Mouse (Mus musculus) liver, postnatal 0 days (tissue): ENCODE measurements around the gene Fcgr3. TPM values are rescaled to one million over a fixed set of nuclear protein-coding genes. Genes with fewer than 3 reads are reported as not detected.
A peak's percentile ranks its signal among the peaks of the same experiment; 100 is the strongest.
"Not testable (repeated sequence)": the region's sequence is repeated elsewhere in the genome, so short reads cannot be mapped to it uniquely, and the experiment has no call there.

Experiments used
- ATAC-seq: fragments of 200-750 bp; cut with Nextera tagmentation; 2 replicates; pipeline ENCODE4 v1.8.0; 2017; ENCODE audit warnings: mild to moderate bottlenecking, moderate library complexity
- DNase-seq: peaks from one replicate; pipeline ENCODE4 v3.0.0-alpha.2; 2016
- H3K27ac ChIP-seq: fragments of 300-500 bp; sonication (generic); 2 replicates; pipeline ENCODE4 v1.5.1; 2014; ENCODE audit warnings: antibody characterized with exemption, moderate library complexity, mild to moderate bottlenecking, low read depth
- H3K27me3 ChIP-seq: fragments of 300-500 bp; sonication (generic); 2 replicates; pipeline ENCODE4 v1.6.1; 2014; ENCODE audit warnings: low read length, control low read depth, mixed read lengths; ENCODE audit not compliant: insufficient read depth
- H3K36me3 ChIP-seq: fragments of 300-500 bp; sonication (generic); replicated peaks from 2 replicates; pipeline ENCODE4 v1.6.1; 2014; ENCODE audit warnings: mild to moderate bottlenecking, control low read depth, low read length, moderate library complexity, mixed read lengths; ENCODE audit not compliant: insufficient read depth
- H3K4me1 ChIP-seq: fragments of 300-500 bp; sonication (generic); 2 replicates; pipeline ENCODE4 v1.6.1; 2014; ENCODE audit warnings: antibody characterized with exemption, mild to moderate bottlenecking, control low read depth; ENCODE audit not compliant: insufficient read depth
- H3K4me2 ChIP-seq: fragments of 300-500 bp; sonication (generic); 2 replicates; pipeline ENCODE4 v1.6.1; 2014; ENCODE audit warnings: low read depth, mild to moderate bottlenecking, low read length, moderate library complexity, mixed read lengths
- H3K4me3 ChIP-seq: fragments of 300-500 bp; sonication (generic); 2 replicates; pipeline ENCODE4 v1.5.1; 2014; ENCODE audit warnings: low read depth, low read length
- H3K9ac ChIP-seq: fragments of 300-500 bp; sonication (generic); replicated peaks from 2 replicates; pipeline ENCODE4 v1.6.1; 2014; ENCODE audit warnings: mild to moderate bottlenecking, moderate library complexity
- H3K9me3 ChIP-seq: fragments of 300-500 bp; sonication (generic); 2 replicates; pipeline ENCODE4 v1.6.1; 2016; ENCODE audit warnings: mild to moderate bottlenecking, control low read depth, low read length, mixed read lengths
- whole genome bisulfite sequencing: fragments of 180-500 bp; shearing (Covaris S2); extraction: QIAGEN DNeasy Blood & Tissue Kit; methylation state at CpG from one replicate; pipeline ENCODE4 v1.1.7; 2014; ENCODE audit not compliant: insufficient replicate concordance; 5-methylcytosine and 5-hydroxymethylcytosine counted together
- polyA plus RNA-seq: library from polyadenylated mRNA; unstranded; fragments of >200 nt; fragmentation: Nextera tagmentation; extraction: Ambion mirVana; gene quantifications from 2 replicates; pipeline ENCODE4 v1.2.1, GENCODE M21; 2015

Fcgr3 gene
- polyA plus RNA-seq, 1 experiment from 2014 or later, result 41.8 TPM

DNA sequence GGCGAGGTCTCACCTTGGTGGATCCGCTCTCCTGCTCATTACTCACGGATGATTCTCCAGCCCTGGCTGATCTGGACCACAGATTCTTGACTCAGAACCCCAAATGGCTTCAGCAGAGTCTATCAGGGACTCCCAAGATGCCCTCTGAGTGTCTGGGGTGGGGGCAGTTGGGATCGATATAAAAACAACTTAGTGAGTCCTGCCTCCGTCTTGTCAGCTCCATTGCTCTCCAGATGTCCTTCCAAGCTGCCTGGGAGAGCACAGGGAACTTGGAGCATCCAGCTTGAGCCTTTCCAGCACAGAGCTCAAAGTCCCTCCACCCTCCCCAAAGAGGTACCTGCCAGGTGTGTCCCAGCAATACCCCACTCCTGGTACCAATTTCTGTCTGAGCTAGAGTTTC, 11.4 kb upstream of the Fcgr3 start:
- H3K36me3 ChIP-seq, H3K9ac ChIP-seq, H3K9me3 ChIP-seq, H3K27ac ChIP-seq, H3K4me2 ChIP-seq, ATAC-seq, H3K4me3 ChIP-seq, H3K4me1 ChIP-seq, DNase-seq: not testable (repeated sequence)
- 55% methylated on average over 3 of the region's 5 CpGs for WGBS
- peaks cover 18% of the 10 kb centered on the region for H3K27me3 ChIP-seq

DNA sequence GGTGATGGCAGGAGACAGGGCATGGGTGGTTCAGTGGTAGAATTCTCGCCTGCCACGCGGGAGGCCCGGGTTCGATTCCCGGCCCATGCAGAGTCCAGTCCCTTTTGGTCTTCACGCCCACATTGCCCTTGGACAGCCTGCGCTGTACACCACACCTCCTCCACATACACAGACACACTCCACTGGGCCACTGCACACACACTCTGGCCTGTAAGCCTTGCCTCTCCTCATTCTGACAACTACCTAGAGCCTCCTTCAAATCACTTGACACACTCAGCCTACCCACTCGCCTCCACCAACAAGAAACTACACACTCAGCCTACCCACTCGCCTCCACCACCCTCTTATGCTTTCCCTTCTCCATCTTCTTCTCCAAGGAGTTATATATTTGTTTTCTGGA, 9.5 kb upstream of the Fcgr3 start:
- H3K27ac ChIP-seq, H3K4me2 ChIP-seq, H3K9ac ChIP-seq, H3K4me1 ChIP-seq, H3K4me3 ChIP-seq, H3K9me3 ChIP-seq, H3K36me3 ChIP-seq: not testable (repeated sequence)
- peak; percentile 5 for ATAC-seq
- H3K27me3 ChIP-seq, result peaks cover 30% of the 10 kb centered on the region
- WGBS, result 15% methylated on average over 4 of the region's 10 CpGs
- DNase-seq, result peak; percentile 31

DNA sequence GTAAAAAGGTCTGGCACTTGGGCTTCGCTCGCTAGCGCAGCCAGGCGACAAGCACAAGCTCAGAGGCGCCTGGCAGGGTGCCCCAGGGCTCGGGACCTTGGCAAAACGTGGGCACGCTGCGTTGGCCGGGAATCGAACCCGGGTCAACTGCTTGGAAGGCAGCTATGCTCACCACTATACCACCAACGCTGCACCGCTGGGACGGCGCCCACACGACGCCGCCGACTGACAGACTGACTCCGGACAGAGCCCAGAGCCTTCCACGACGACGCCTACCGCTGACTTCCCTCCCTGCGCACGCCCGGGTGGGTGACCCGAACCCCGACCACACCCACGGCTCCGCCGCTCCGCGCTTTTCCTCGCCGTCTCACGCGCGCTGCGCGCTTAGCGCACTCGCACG, 7.5 kb upstream of the Fcgr3 start:
- not testable (repeated sequence) for H3K9me3 ChIP-seq, H3K4me2 ChIP-seq, H3K36me3 ChIP-seq, H3K9ac ChIP-seq, H3K4me3 ChIP-seq, H3K27ac ChIP-seq, DNase-seq, H3K4me1 ChIP-seq
- H3K27me3 ChIP-seq, result peaks cover 24% of the 10 kb centered on the region
- ATAC-seq, result peak; percentile 74
- WGBS, result no CpG with 5 or more reads among the region's 45 CpGs

DNA sequence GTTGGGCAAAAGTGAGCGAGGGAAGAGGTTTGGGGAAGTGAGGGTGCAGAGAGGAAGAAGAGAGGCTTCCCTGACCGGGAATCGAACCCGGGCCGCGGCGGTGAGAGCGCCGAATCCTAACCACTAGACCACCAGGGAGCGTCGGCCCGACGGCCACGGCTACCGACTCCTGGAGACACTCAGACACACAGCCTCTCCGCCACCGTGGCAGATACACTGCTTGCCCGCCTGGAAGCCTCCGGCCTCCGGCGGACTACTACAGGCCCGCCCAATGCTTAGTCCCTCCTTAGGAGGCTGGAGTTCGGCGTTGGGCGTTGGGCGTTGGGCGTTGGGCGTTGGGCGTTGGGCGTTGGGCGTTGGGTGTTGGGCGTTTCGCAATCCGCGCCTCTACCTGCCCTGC, 7.0 kb upstream of the Fcgr3 start:
- not testable (repeated sequence) for H3K27ac ChIP-seq, H3K36me3 ChIP-seq, H3K4me2 ChIP-seq, DNase-seq, H3K9me3 ChIP-seq, H3K4me3 ChIP-seq, H3K9ac ChIP-seq, H3K4me1 ChIP-seq
- no CpG with 5 or more reads among the region's 35 CpGs for WGBS
- ATAC-seq, result peak; percentile 80
- H3K27me3 ChIP-seq, result peaks cover 23% of the 10 kb centered on the region

DNA sequence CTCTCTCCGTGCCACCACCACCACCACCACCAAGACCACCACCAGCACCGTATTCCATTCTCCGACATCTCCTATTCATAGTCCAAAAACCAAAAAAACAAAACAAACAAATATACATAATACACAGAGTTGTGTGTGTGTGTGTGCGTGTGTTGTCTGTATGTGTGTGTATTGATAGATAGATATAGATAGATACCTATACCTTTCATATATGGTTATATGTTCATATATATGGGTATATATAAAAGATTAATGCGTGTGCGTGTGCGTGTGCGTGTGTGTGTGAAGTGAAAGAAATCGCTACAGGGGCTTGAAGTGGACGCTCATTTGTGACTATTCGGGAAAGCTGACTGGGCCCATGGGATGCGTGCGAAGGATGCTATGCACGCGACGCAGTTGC, 6.1 kb upstream of the Fcgr3 start:
- not testable (repeated sequence) for H3K4me1 ChIP-seq, H3K9me3 ChIP-seq, DNase-seq, ATAC-seq, H3K27ac ChIP-seq, H3K9ac ChIP-seq, H3K4me2 ChIP-seq, H3K4me3 ChIP-seq, H3K36me3 ChIP-seq
- peaks cover 23% of the 10 kb centered on the region for H3K27me3 ChIP-seq
- 20% methylated on average over 11 of the region's 16 CpGs for WGBS

DNA sequence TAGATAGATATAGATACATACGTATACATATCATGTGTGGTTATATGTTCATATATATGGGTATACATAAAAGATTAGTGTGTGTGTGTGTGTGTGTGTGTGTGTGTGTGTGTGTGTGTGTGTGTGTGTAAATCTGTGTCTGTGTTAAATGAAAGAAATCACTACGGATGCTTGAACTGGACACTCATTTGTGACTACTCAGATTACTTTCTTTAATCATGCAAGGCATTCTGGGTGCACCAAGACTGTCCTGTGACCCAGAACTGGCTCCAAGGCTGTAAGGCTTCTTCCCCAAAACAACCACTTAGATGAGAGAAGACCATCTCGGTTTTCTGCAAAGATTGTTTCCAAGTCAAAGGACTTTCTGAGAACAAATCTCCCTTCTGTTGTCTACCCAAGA, 4.8 kb upstream of the Fcgr3 start:
- H3K9me3 ChIP-seq, H3K4me1 ChIP-seq, H3K36me3 ChIP-seq, H3K4me3 ChIP-seq, ATAC-seq, H3K9ac ChIP-seq, H3K4me2 ChIP-seq, DNase-seq, H3K27ac ChIP-seq: not testable (repeated sequence)
- 62% methylated on average over 3 of the region's 3 CpGs for WGBS
- H3K27me3 ChIP-seq, result peaks cover 27% of the 10 kb centered on the region

DNA sequence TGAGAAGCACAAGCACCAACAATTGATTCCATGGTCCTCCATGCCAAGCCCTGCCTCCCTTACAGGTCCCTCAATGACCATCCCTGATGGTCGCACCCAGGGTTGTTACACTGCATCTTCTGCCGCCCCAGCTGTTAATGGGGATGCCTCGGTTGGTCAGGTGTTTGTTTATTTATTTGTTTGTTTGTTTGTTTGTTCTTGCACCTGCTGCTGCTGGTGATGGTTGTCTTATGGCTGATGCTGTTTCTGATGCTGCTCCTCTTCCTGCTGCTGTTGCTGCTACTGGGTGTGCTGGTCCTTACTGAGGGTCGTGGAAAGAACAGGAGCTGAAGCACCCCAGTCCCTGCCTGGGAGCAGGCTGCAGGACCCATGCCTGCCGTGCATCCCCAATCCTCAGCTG, 3.2 kb upstream of the Fcgr3 start:
- H3K4me3 ChIP-seq, H3K9ac ChIP-seq, H3K4me2 ChIP-seq, DNase-seq, H3K9me3 ChIP-seq, H3K36me3 ChIP-seq, H3K4me1 ChIP-seq, ATAC-seq, H3K27ac ChIP-seq: not testable (repeated sequence)
- H3K27me3 ChIP-seq, result peaks cover 29% of the 10 kb centered on the region
- 45% methylated on average over 5 of the region's 5 CpGs for WGBS

DNA sequence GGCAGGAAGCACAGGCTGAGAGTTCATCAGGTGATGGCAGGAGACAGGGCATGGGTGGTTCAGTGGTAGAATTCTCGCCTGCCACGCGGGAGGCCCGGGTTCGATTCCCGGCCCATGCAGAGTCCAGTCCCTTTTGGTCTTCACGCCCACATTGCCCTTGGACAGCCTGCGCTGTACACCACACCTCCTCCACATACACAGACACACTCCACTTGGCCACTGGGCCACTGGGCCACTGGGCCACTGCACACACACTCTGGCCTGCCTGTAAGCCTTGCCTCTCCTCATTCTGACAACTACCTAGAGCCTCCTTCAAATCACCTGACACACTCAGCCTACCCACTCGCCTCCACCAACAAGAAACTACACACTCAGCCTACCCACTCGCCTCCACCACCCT, 1.8 kb upstream of the Fcgr3 start:
- WGBS, result 13% methylated on average over 2 of the region's 10 CpGs
- H3K9ac ChIP-seq, H3K4me2 ChIP-seq, H3K4me3 ChIP-seq, H3K9me3 ChIP-seq, H3K27ac ChIP-seq, DNase-seq, H3K36me3 ChIP-seq, H3K4me1 ChIP-seq: not testable (repeated sequence)
- ATAC-seq, result peak; percentile 2
- H3K27me3 ChIP-seq, result peaks cover 29% of the 10 kb centered on the region

DNA sequence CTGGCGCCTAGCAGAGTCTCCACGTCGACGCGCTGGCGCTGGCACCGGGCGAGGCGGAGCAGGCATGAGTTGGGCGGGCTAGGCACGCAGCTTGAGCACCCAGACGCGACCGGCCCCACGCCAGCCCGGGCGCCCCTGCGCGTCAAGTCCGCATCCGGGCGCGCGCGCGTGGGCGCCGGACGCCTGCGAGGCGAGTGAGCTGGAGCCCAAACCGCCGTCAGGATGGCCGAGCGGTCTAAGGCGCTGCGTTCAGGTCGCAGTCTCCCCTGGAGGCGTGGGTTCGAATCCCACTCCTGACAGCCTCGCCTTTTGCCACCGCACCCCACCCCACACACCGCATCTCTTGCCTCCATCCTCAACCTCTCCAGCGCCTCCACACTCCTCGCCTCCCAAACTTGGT, 1.0 kb upstream of the Fcgr3 start:
- ATAC-seq, DNase-seq, H3K4me3 ChIP-seq, H3K36me3 ChIP-seq, H3K27ac ChIP-seq, H3K9ac ChIP-seq, H3K4me2 ChIP-seq, H3K4me1 ChIP-seq, H3K9me3 ChIP-seq: not testable (repeated sequence)
- WGBS, result 4% methylated on average over 26 of the region's 45 CpGs
- H3K27me3 ChIP-seq, result peaks cover 25% of the 10 kb centered on the region

DNA sequence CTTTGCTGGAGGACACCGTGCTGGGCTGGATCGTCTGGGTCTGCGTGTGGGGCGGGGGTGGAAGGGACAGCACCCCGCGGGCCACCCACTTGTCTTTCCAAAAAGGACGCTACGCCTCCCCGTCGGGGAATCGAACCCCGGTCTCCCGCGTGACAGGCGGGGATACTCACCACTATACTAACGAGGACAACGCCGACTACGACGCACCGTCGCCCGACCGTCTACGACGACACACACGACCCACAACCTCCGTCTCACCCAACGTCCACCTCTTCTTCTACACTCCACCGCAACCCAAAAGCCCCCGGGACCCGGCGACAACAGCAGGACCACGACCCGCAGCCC, 480 bp upstream of the Fcgr3 start:
- peak; percentile 40 for ATAC-seq
- not testable (repeated sequence) for DNase-seq
- peak overlapping the region; percentile 42 for H3K4me3 ChIP-seq

More for the DNA sequence above, 480 bp upstream of the Fcgr3 start:
- not testable (repeated sequence) for H3K4me1 ChIP-seq, H3K27ac ChIP-seq, H3K9ac ChIP-seq, H3K9me3 ChIP-seq, H3K36me3 ChIP-seq
- H3K27me3 ChIP-seq, result peaks cover 25% of the 10 kb centered on the region
- under 1% methylated on average over 15 of the region's 35 CpGs for WGBS
- H3K4me2 ChIP-seq, result peak overlapping the region; percentile 35; the same call in 1 of the 2 replicates
